Mouse (Mus musculus): ENCODE results near the gene Pard3b.

Gene Pard3b

GRCm38 (mm10) chr1:62398738-62399137, 760.1 kb downstream of the Pard3b start:
- no peak for DNase-seq (ENCODE audit: low read depth)

- DNase-seq (ENCODE audit: low read depth), result no peak
These were observed 766.4 kb downstream of the Pard3b start for GRCm38 (mm10) chr1:62405061-62405460.

GRCm38 (mm10) chr1:62411368-62411767, 772.7 kb downstream of the Pard3b start:
- DNase-seq (ENCODE audit: low read depth), result no peak

- no peak for DNase-seq (ENCODE audit: low read depth)
These were observed 773.4 kb downstream of the Pard3b start for GRCm38 (mm10) chr1:62412019-62412418.

- DNase-seq (ENCODE audit: low read depth), result no peak
These were observed 774.4 kb downstream of the Pard3b start for GRCm38 (mm10) chr1:62412988-62413387.

GRCm38 (mm10) chr1:62414521-62414920, 775.9 kb downstream of the Pard3b start:
- no peak for DNase-seq (ENCODE audit: low read depth)

GRCm38 (mm10) chr1:62416627-62417374, 778.2 kb downstream of the Pard3b start:
- no peak for DNase-seq (ENCODE audit: low read depth)

- DNase-seq (ENCODE audit: low read depth), result no peak
These were observed 784.4 kb downstream of the Pard3b start for GRCm38 (mm10) chr1:62422896-62423650.

GRCm38 (mm10) chr1:62425369-62425768, 786.7 kb downstream of the Pard3b start:
- DNase-seq (ENCODE audit: low read depth), result no peak

GRCm38 (mm10) chr1:62428736-62429135, 790.1 kb downstream of the Pard3b start:
- DNase-seq (ENCODE audit: low read depth), result no peak

- DNase-seq (ENCODE audit: low read depth), result no peak
These were observed 790.9 kb downstream of the Pard3b start for GRCm38 (mm10) chr1:62429333-62430182.

GRCm38 (mm10) chr1:62431054-62431453, 792.4 kb downstream of the Pard3b start:
- no peak for DNase-seq (ENCODE audit: low read depth)

- no peak for DNase-seq (ENCODE audit: low read depth)
These were observed 795.3 kb downstream of the Pard3b start for GRCm38 (mm10) chr1:62433891-62434290.

- DNase-seq (ENCODE audit: low read depth), result no peak
These were observed 797.2 kb downstream of the Pard3b start for GRCm38 (mm10) chr1:62435844-62436243.

GRCm38 (mm10) chr1:62436304-62436703, 797.7 kb downstream of the Pard3b start:
- DNase-seq (ENCODE audit: low read depth), result no peak

GRCm38 (mm10) chr1:62437493-62437892, 798.9 kb downstream of the Pard3b start:
- no peak for DNase-seq (ENCODE audit: low read depth)

GRCm38 (mm10) chr1:62444406-62444805, 805.8 kb downstream of the Pard3b start:
- DNase-seq (ENCODE audit: low read depth), result no peak

GRCm38 (mm10) chr1:62446818-62447217, 808.2 kb downstream of the Pard3b start:
- DNase-seq (ENCODE audit: low read depth), result no peak

- DNase-seq (ENCODE audit: low read depth), result no peak
These were observed 810.7 kb downstream of the Pard3b start for GRCm38 (mm10) chr1:62449193-62449875.

GRCm38 (mm10) chr1:62465536-62465935, 826.9 kb downstream of the Pard3b start:
- no peak for DNase-seq (ENCODE audit: low read depth)

- no peak for DNase-seq (ENCODE audit: low read depth)
These were observed 827.9 kb downstream of the Pard3b start for GRCm38 (mm10) chr1:62466544-62466943.

- no peak for DNase-seq (ENCODE audit: low read depth)
These were observed 844.4 kb downstream of the Pard3b start for GRCm38 (mm10) chr1:62483059-62483458.
